ENCODE assay signal across 31 mouse cellular contexts in genomic region chr15:81297543-81297942, GRCm38 (mm10).
"Had no signal": no experiment of that assay in that cellular context is flagged by ENCODE, and none has a peak within 500 bp of the region (broad histone marks: within the 10 kb centered on the region; RNA-seq: fewer than 3 reads in every experiment).

No protein-coding gene starts in this region.

- H3K36me3 ChIP-seq: heart, embryonic 10.5 days; heart, embryonic 12.5 days; heart, embryonic 13.5 days; heart, embryonic 15.5 days; hindbrain, embryonic 10.5 days; hindbrain, embryonic 12.5 days; hindbrain, embryonic 13.5 days; hindbrain, embryonic 15.5 days; intestine, embryonic 15.5 days; kidney, embryonic 15.5 days had no signal

- H3K27me3 ChIP-seq: heart, embryonic 12.5 days; heart, embryonic 13.5 days; heart, embryonic 15.5 days; hindbrain, embryonic 12.5 days; hindbrain, embryonic 13.5 days; hindbrain, embryonic 15.5 days; intestine, embryonic 15.5 days; kidney, embryonic 15.5 days had no signal

- H3K9me3 ChIP-seq: heart, embryonic 10.5 days; heart, embryonic 13.5 days; heart, embryonic 15.5 days; hindbrain, embryonic 10.5 days; hindbrain, embryonic 12.5 days; hindbrain, embryonic 13.5 days; hindbrain, embryonic 15.5 days; intestine, embryonic 15.5 days; kidney, embryonic 15.5 days had no signal

- DNase-seq: heart, postnatal 10 days; heart, postnatal 14 days; heart, postnatal 36 days; heart, postnatal 4 days; kidney, adult 11 months; kidney, adult 18-20 months; kidney, adult 8-10 months; kidney, postnatal 10 days; kidney, postnatal 14 days; kidney, postnatal 4 days; layer of hippocampus, adult 9-11 months; layer of hippocampus, postnatal 36 days had no signal

- ATAC-seq: hindbrain, embryonic 16.5 days; hindbrain, postnatal 0 days; inflammation-experienced regulatory T-cells, adult 6 months; intestine, embryonic 15.5 days; intestine, embryonic 16.5 days; intestine, postnatal 0 days had no signal

- H3K4me2 ChIP-seq: heart, embryonic 11.5 days; heart, embryonic 12.5 days; heart, embryonic 13.5 days; heart, embryonic 15.5 days; hindbrain, embryonic 12.5 days; hindbrain, embryonic 13.5 days; hindbrain, embryonic 14.5 days; hindbrain, embryonic 15.5 days; intestine, embryonic 15.5 days; kidney, embryonic 15.5 days had no signal

- H3K4me1 ChIP-seq: heart, embryonic 10.5 days; heart, embryonic 12.5 days; heart, embryonic 13.5 days; heart, embryonic 15.5 days; hindbrain, embryonic 10.5 days; hindbrain, embryonic 12.5 days; hindbrain, embryonic 13.5 days; hindbrain, embryonic 15.5 days had no signal

- H3K4me3 ChIP-seq: heart, embryonic 10.5 days; heart, embryonic 12.5 days; heart, embryonic 13.5 days; heart, embryonic 15.5 days; hindbrain, embryonic 10.5 days; hindbrain, embryonic 12.5 days; hindbrain, embryonic 13.5 days; hindbrain, embryonic 15.5 days; intestine, embryonic 15.5 days; kidney, embryonic 15.5 days; layer of hippocampus, adult 2 months had no signal

- H3K27ac ChIP-seq: heart, embryonic 10.5 days; heart, embryonic 13.5 days; heart, embryonic 15.5 days; hindbrain, embryonic 10.5 days; hindbrain, embryonic 12.5 days; hindbrain, embryonic 13.5 days; hindbrain, embryonic 14.5 days; hindbrain, embryonic 15.5 days; hindbrain, postnatal 0 days; intestine, embryonic 15.5 days; kidney, embryonic 15.5 days; kidney, postnatal 0 days; layer of hippocampus, adult 2 months had no signal

- H3K9ac ChIP-seq: heart, embryonic 12.5 days; heart, embryonic 13.5 days; heart, embryonic 15.5 days; hindbrain, embryonic 12.5 days; hindbrain, embryonic 13.5 days; hindbrain, embryonic 14.5 days; hindbrain, embryonic 15.5 days; intestine, embryonic 15.5 days; kidney, embryonic 15.5 days had no signal
